Mouse (Mus musculus): Measurements from ENCODE around the gene Fcrlb. TPM values are rescaled to one million over a fixed set of nuclear protein-coding genes. Genes with fewer than 3 reads are reported as not detected.

Fcrlb gene
- polyA plus RNA-seq, 1 experiment from 2014 or later: 0.22 TPM

DNA sequence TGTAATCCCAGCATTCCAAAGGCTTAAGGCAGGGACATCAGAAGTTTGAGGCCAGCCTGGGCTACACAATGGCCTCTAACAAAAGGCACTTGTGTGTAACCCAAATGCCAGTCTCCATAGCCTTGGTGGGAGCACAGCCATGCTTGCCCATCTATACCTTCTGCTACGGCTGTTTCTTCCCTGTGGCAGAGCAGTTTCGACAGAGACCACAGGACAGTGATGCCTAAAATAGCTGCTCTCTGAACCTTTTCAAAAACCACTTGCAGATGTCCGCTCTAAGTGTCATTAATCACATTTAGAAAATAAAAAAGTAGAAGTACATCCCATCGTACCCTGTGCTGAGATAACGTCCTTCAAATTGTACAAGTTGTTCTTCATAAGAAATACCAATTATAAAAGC, 47.3 kb downstream of the Fcrlb start:
- H3K36me3 ChIP-seq: no peaks in the 10 kb centered on the region
- H3K4me1 ChIP-seq: peaks cover 13% of the 10 kb centered on the region
- H3K27ac ChIP-seq (replicated peaks): no peak overlapping the region
- H3K4me3 ChIP-seq: no peak overlapping the region
- 89% methylated on average over 5 of the region's 5 CpGs for WGBS
- no peaks in the 10 kb centered on the region for H3K27me3 ChIP-seq
- H3K9me3 ChIP-seq: no peaks in the 10 kb centered on the region
- ATAC-seq (replicated peaks): no peak
- no peak overlapping the region for H3K9ac ChIP-seq (replicated peaks)
- no peak overlapping the region for H3K4me2 ChIP-seq (replicated peaks)

DNA sequence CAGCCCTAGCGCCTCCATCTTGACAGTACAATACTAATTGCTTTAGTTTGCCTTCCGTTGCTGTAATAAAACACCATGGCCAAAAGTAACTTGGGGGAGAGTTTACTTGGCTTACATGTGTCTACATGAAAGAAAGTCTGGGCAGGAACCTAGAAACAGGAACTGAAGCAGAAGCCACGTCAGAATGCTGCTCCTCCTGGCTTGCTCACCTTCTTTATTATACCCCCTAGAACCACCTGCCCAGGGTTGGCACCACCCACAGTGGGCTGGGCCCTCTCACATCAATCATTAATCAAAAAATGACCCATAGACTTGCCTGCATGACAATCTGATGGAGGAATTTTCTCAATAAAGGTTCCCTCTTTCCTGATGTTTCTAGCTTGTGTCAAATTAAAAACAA, 48.0 kb downstream of the Fcrlb start:
- Histone ChIP-seq H3K9ac (replicated peaks) (no peak overlapping the region), H3K4me2 (replicated peaks) (no peak overlapping the region), H3K4me1 (peaks cover 13% of the 10 kb centered on the region), H3K4me3 (no peak overlapping the region), H3K9me3 (no peaks in the 10 kb centered on the region), H3K36me3 (no peaks in the 10 kb centered on the region), H3K27me3 (no peaks in the 10 kb centered on the region), H3K27ac (replicated peaks) (no peak overlapping the region)
- WGBS: 85% methylated on average over 3 of the region's 3 CpGs
- ATAC-seq (replicated peaks): no peak

DNA sequence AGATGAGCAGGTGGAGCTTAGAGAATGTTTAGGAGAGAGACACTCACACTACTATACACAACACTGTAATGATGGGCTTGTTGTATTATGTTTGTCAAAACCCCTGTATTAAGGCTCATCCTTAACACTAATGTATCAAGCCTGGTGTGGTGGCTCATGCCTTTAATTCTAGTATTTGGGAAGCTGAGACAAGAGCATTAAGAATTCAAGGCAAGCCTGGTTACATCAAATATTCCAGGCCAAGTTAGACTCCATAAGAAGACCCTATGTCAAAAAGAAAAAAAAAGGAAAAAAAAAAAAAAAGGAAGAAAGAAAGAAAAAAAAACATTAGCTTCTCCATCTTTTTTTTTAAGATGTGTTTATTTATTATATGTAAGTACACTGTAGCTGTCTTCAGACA, 48.5 kb downstream of the Fcrlb start:
- no peak for ATAC-seq (replicated peaks)
- Histone ChIP-seq H3K4me2 (replicated peaks) (no peak overlapping the region), H3K4me1 (peaks cover 13% of the 10 kb centered on the region), H3K4me3 (no peak overlapping the region), H3K9ac (replicated peaks) (no peak overlapping the region), H3K9me3 (no peaks in the 10 kb centered on the region), H3K27me3 (no peaks in the 10 kb centered on the region), H3K27ac (replicated peaks) (no peak overlapping the region), H3K36me3 (no peaks in the 10 kb centered on the region)

DNA sequence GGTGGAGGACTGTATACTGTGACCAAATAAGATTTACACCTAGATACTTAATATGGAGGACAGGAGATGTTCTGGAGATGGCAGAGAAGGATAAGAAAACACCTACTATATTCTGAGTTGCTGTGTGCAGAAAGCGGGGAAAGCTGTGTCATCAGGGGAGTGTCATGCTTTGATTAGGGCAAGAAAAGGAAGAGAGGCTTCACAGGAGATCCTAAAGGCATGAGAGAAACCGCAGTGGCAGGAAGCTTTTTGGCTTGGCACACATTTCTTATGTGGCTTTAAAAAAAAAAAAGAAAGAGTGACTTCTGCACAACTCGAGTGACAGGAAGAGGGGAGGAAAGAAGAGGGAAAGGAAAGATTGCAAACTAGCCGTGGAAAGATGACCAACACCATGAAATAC, 49.7 kb downstream of the Fcrlb start:
- Histone ChIP-seq H3K36me3 (no peaks in the 10 kb centered on the region), H3K4me3 (no peak overlapping the region), H3K4me2 (replicated peaks) (no peak overlapping the region), H3K9ac (replicated peaks) (no peak overlapping the region), H3K4me1 (peaks cover 10% of the 10 kb centered on the region), H3K27me3 (no peaks in the 10 kb centered on the region), H3K9me3 (no peaks in the 10 kb centered on the region), H3K27ac (replicated peaks) (no peak overlapping the region)
- ATAC-seq (replicated peaks): no peak
- WGBS: 76% methylated on average over 4 of the region's 4 CpGs

DNA sequence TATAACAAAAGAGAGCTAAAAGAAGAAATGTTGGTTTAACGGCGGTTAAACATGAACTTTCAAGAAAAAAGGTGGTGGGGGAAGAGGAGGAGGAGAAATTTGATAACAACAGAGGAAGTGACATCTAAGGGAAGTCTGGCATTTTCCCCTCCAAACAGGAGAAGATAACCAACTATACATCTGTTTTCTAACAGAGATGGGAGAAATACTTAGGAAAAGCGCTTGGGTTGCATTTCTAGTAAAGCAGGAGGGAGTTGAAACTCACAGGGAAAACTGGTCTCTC, 50.4 kb downstream of the Fcrlb start:
- WGBS: 81% methylated on average over 3 of the region's 3 CpGs
- Histone ChIP-seq H3K4me1 (peaks cover 10% of the 10 kb centered on the region), H3K9ac (replicated peaks) (no peak overlapping the region), H3K4me3 (no peak overlapping the region), H3K27ac (replicated peaks) (no peak overlapping the region), H3K9me3 (no peaks in the 10 kb centered on the region), H3K36me3 (no peaks in the 10 kb centered on the region), H3K27me3 (no peaks in the 10 kb centered on the region), H3K4me2 (replicated peaks) (no peak overlapping the region)
- ATAC-seq (replicated peaks): no peak

DNA sequence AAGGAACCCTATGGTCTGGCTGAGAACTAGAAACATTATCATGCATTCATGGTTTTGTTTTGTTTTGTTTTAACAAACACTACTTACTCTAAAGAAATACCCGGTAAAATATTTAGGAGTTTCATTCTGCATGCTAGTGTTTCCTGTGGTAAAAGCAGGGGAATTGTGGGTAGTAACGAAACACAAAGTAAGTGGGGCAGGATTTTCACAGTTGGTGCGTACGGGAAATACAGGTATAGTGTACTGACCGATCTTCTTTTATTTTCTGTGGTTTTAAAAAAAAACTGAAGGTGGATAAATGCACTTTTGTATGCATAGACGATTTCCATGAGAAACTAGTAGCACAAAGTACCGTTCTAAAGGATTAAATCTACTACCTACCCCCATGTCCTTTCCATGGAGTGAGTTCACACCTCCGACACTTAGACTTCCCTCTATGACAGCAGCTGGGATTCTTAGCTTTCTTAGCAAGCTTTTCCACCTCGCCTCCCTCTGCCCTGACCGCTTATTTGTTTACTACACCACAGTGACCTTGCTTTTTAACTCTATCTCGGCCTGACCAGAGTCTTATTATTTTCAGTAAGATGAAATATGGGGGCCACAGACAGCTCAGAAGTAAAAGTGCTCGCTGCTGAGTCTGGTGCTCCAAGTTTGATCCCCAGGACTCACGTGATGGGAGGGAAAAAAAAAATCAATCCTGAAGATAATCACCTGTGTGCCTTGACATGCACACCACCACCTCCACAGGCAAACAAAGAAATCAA, 50.9 kb downstream of the Fcrlb start:
- Histone ChIP-seq H3K4me1 (peaks cover 7% of the 10 kb centered on the region), H3K9me3 (no peaks in the 10 kb centered on the region), H3K4me2 (replicated peaks) (no peak overlapping the region), H3K27ac (replicated peaks) (no peak overlapping the region), H3K9ac (replicated peaks) (no peak overlapping the region), H3K27me3 (no peaks in the 10 kb centered on the region), H3K36me3 (no peaks in the 10 kb centered on the region), H3K4me3 (no peak overlapping the region)
- WGBS: 83% methylated on average over 13 of the region's 13 CpGs
- ATAC-seq (replicated peaks): no peak

DNA sequence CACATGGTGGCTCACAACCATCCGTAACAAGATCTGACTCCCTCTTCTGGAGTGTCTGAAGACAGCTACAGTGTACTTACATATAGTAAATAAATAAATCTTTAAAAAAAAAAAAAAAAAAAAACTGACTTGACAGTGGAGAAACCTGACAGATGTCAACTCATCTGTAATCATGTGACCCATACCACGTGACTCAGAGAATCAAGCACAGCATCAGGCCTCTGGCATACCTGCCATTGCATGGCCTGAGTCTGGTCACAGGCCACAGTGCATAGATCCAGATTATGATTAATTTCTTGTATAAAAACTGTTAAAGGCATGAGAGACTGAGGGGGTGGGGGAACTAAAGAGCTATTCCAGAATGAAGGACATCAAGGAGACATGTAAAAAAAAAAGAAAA, 53.9 kb downstream of the Fcrlb start:
- WGBS: 92% methylated on average over 2 of the region's 2 CpGs
- no peak overlapping the region for H3K4me3 ChIP-seq
- H3K27ac ChIP-seq (replicated peaks): no peak overlapping the region

DNA sequence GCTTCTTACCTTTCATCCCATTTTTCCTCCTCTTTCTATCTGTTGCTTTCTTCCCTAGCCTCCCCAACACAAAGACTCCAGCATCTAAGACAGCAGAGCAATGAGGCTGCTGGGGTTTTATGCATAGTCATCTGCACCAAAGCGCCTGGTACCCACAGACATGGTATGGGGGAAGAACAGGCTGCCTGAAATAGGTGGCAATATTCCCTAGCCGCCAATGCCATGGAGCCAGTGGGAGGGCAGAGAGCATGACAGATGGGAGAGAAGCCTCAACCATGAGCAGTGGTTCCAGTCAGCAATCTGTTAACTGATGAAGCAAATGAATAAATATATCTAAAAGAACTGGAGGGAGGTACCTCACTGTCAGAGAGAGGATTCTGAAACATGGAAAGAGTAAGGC, 55.4 kb downstream of the Fcrlb start:
- H3K27me3 ChIP-seq: no peaks in the 10 kb centered on the region
- 86% methylated on average over 2 of the region's 2 CpGs for WGBS
- no peak overlapping the region for H3K4me3 ChIP-seq
- H3K4me2 ChIP-seq (replicated peaks): no peak overlapping the region
- H3K9ac ChIP-seq (replicated peaks): no peak overlapping the region
- ATAC-seq (replicated peaks): no peak
- H3K36me3 ChIP-seq: no peaks in the 10 kb centered on the region
- H3K27ac ChIP-seq (replicated peaks): no peak overlapping the region
- H3K4me1 ChIP-seq: no peaks in the 10 kb centered on the region
- no peaks in the 10 kb centered on the region for H3K9me3 ChIP-seq

More for the DNA sequence above, 53.9 kb downstream of the Fcrlb start:
- no peaks in the 10 kb centered on the region for H3K36me3 ChIP-seq
- no peak overlapping the region for H3K4me2 ChIP-seq (replicated peaks)
- no peaks in the 10 kb centered on the region for H3K27me3 ChIP-seq
- ATAC-seq (replicated peaks): no peak
- no peaks in the 10 kb centered on the region for H3K4me1 ChIP-seq
- no peak overlapping the region for H3K9ac ChIP-seq (replicated peaks)
- no peaks in the 10 kb centered on the region for H3K9me3 ChIP-seq

Other genes starting within 250 kb of the Fcrlb start
- gene Atf6, start 45.2 kb downstream of the Fcrlb start, polyA plus RNA-seq (2015; fragmentation: Nextera tagmentation; extraction: Ambion mirVana): 7.6 and 7.7 TPM in 2 replicates
- gene Gm26620, start 27.9 kb downstream of the Fcrlb start, polyA plus RNA-seq (2015; fragmentation: Nextera tagmentation; extraction: Ambion mirVana): 0.22 and 0.40 TPM in 2 replicates
- gene Dusp12, start 27.4 kb downstream of the Fcrlb start, polyA plus RNA-seq (2015; fragmentation: Nextera tagmentation; extraction: Ambion mirVana): 36.4 and 36.8 TPM in 2 replicates
- gene Fcrla, start 14.6 kb upstream of the Fcrlb start, polyA plus RNA-seq (2015; fragmentation: Nextera tagmentation; extraction: Ambion mirVana): not detected in 2 replicates
- 1.0 and 1.1 TPM in 2 replicates for gene Fcgr2b, start 63.6 kb upstream of the Fcrlb start, polyA plus RNA-seq (2015; fragmentation: Nextera tagmentation; extraction: Ambion mirVana)
- gene Fcgr4, start 106.0 kb upstream of the Fcrlb start, polyA plus RNA-seq (2015; fragmentation: Nextera tagmentation; extraction: Ambion mirVana): 0.34 and 0.36 TPM in 2 replicates
- gene Fcgr3, start 152.0 kb upstream of the Fcrlb start, polyA plus RNA-seq (2015; fragmentation: Nextera tagmentation; extraction: Ambion mirVana): 8.7 and 8.8 TPM in 2 replicates
- gene Cfap126, start 201.0 kb upstream of the Fcrlb start, polyA plus RNA-seq (2015; fragmentation: Nextera tagmentation; extraction: Ambion mirVana): 4.0 and 10.3 TPM in 2 replicates
- gene Sdhc, start 237.7 kb upstream of the Fcrlb start, polyA plus RNA-seq (2015; fragmentation: Nextera tagmentation; extraction: Ambion mirVana): 211 and 213 TPM in 2 replicates
- gene Mpz, start 237.8 kb upstream of the Fcrlb start, polyA plus RNA-seq (2015; fragmentation: Nextera tagmentation; extraction: Ambion mirVana): 0.23 TPM in 1 of 2 replicates, not detected in the other

Measured in forebrain, embryonic 15.5 days (tissue).